Mouse (Mus musculus) stomach, embryonic 16.5 days (tissue): ENCODE measurements around the gene Optn. TPM values are rescaled to one million over a fixed set of nuclear protein-coding genes. Genes with fewer than 3 reads are reported as not detected.

Experiments
- ATAC-seq: fragments of 200-750 bp; cut with Nextera tagmentation; 2 replicates; pipeline ENCODE4 v1.8.0; 2017; ENCODE audit warnings: moderate number of reproducible peaks, moderate TSS enrichment; ENCODE audit not compliant: insufficient read depth, low FRiP score
- H3K27ac ChIP-seq: fragments of 300-500 bp; sonication (generic); 2 replicates; pipeline ENCODE4 v1.5.1; 2014; ENCODE audit warnings: low read length
- H3K27me3 ChIP-seq: fragments of 300-500 bp; sonication (generic); 2 replicates; pipeline ENCODE4 v1.6.1; 2014; ENCODE audit warnings: low read length, control low read depth, mixed read lengths; ENCODE audit not compliant: control insufficient read depth, insufficient read depth
- H3K36me3 ChIP-seq: fragments of 300-500 bp; sonication (generic); 2 replicates; pipeline ENCODE4 v1.6.1; 2014; ENCODE audit warnings: low read length; ENCODE audit not compliant: control insufficient read depth, insufficient read depth
- H3K4me1 ChIP-seq: fragments of 300-500 bp; sonication (generic); 2 replicates; pipeline ENCODE4 v1.6.1; 2014; ENCODE audit warnings: low read length, control low read depth, mixed read lengths; ENCODE audit not compliant: control insufficient read depth, insufficient read depth
- H3K4me2 ChIP-seq: fragments of 300-500 bp; sonication (generic); 2 replicates; pipeline ENCODE4 v1.6.1; 2014; ENCODE audit warnings: low read depth, low read length, mixed read lengths
- H3K4me3 ChIP-seq: fragments of 300-500 bp; sonication (generic); replicated peaks from 2 replicates; pipeline ENCODE4 v1.5.1; 2014; ENCODE audit warnings: mild to moderate bottlenecking, low read length
- H3K9ac ChIP-seq: fragments of 300-500 bp; sonication (generic); 2 replicates; pipeline ENCODE4 v1.6.1; 2014; ENCODE audit warnings: low read length
- H3K9me3 ChIP-seq: fragments of 300-500 bp; sonication (generic); replicated peaks from 2 replicates; pipeline ENCODE4 v1.6.1; 2016; ENCODE audit warnings: low read length, control low read depth; ENCODE audit not compliant: control insufficient read depth
- WGBS: fragments of 180-500 bp; shearing (Covaris S2); extraction: QIAGEN DNeasy Blood & Tissue Kit; methylation state at CpG from one replicate; pipeline ENCODE4 v1.1.7; 2014; 5-methylcytosine and 5-hydroxymethylcytosine counted together
- polyA plus RNA-seq: library from polyadenylated mRNA; unstranded; fragments of >200 nt; fragmentation: Nextera tagmentation; extraction: Ambion mirVana; gene quantifications from 2 replicates; pipeline ENCODE4 v1.2.1, GENCODE M21; 2015

Optn gene
- polyA plus RNA-seq = 17.6 and 18.6 TPM in 2 replicates

DNA sequence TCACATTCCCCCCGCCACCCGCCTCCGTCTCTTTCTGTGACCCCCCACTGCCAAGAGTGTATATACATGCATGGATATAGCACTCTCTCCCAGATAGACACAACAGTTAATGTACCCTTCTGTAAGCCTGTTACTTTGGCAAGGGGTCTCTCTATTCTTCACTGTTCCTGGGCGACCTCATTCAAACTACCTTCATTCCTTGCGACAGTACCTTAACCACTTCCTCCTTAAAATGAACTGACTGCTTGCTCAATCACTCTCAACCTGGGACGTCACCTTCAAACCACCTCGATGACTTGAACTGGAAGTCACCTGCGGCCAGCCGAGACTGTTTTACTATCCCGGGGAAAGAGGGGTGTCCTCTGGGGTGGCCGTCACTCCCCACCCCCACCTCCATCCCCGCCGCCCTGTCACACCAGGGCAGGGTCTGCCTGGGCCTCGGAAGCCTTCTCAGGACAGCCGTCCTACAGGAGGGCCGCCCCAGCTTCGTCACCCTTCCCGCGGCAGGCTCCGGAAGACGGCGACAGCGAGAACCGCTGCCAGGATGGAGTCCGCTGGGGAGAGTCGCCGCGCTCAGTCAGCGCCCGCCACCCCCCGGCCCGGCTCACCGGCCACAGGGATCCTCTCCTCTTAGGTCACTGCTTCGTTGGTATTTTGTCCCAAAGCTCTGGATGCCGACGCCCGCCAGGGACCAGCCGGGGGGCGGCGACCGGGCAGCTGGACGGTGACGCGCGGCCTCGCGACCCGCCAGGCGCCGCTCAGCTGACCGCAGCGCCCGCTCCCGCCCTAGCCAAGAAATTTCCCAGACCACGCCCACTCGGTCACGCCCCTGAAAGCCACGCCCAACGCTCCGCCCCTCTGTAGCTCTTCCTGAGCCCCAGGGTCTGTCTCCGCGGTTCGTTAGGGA, at the start of gene Optn:
TSS of gene Optn (minus strand) at position 753 of the 907 bp plus-strand sequence.
- no peaks in the 10 kb centered on the region for H3K36me3 ChIP-seq
- peak within 1 kb of the TSS; percentile 89 for H3K4me2 ChIP-seq
- peak within 1 kb of the TSS; percentile 60 for H3K4me3 ChIP-seq
- H3K27ac ChIP-seq = 0 out of 2 replicates have a peak within 1 kb of the TSS, but pooled peaks have one; percentile 20
- H3K9me3 ChIP-seq = no peaks in the 10 kb centered on the region
- H3K9ac ChIP-seq = peak within 1 kb of the TSS; percentile 75
- H3K27me3 ChIP-seq = no peaks in the 10 kb centered on the region
- 2% methylated on average over 63 of the region's 63 CpGs for WGBS
- peak; percentile 94 for ATAC-seq
- no peaks in the 10 kb centered on the region; the same call in 1 of the 2 replicates for H3K4me1 ChIP-seq

DNA sequence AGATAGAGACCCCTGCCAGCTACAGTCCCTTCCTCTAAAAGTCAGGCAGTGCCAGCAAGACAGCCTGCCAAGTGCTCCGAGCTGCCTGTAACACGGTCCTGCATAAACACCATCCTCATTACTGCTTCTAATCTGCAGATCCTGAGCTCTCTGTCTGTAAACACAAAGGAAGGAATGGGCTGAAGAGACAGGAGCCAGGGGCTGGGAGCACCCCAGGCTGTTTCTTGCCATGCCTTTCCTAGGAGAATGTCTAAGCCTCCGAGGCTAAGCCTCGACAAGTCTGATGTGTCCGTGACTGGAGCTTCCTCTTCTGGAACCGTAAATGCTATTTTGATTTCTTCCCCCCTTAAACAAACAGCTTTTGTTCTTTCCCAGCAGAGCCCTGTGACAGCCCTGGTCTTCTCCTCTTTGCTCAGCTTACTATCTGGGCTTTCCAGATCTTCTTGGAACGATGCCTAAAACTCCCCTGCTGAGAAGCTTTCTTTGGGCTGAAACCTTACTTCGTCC, 49.0 kb upstream of the Optn start:
- peak overlapping the region; percentile 6; the same call in 1 of the 2 replicates for H3K4me2 ChIP-seq
- H3K36me3 ChIP-seq = no peaks in the 10 kb centered on the region
- H3K4me1 ChIP-seq = peaks cover 17% of the 10 kb centered on the region
- no peaks in the 10 kb centered on the region for H3K9me3 ChIP-seq
- no peaks in the 10 kb centered on the region for H3K27me3 ChIP-seq
- peak overlapping the region; percentile 62 for H3K27ac ChIP-seq
- H3K9ac ChIP-seq = peak overlapping the region; percentile 49
- whole genome bisulfite sequencing = 13% methylated on average over 8 of the region's 8 CpGs
- no peak overlapping the region for H3K4me3 ChIP-seq
- peak; percentile 59; the same call in 1 of the 2 replicates for ATAC-seq

DNA sequence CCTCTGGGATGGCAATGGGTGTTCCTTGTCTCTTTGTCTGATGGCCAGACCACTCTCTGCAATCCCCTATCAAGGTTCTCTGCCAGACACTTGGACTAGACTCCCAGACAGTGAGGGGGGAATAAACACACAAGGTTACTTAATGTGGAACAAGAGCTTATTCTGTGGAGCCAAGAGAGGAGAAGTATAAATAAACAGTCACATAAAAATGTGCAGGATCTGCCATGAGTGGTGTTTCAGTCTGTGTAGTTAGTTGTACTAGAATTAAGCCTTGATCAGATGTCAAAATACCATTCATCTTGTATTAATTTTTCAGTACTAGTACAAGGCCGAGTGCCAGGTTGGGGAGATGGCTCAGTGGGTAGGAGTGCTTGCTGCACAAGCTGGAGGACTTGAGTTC, 39.0 kb upstream of the Optn start:
- ATAC-seq = peak; percentile 78
- WGBS = 32% methylated on average over 1 of the region's 1 CpGs

GRCm38 (mm10) chr2:5101743-5102245, 37.9 kb upstream of the Optn start:
- Histone ChIP-seq H3K9me3 (peaks cover 6% of the 10 kb centered on the region), H3K9ac (no peak overlapping the region), H3K4me1 (peaks cover 11% of the 10 kb centered on the region; the same call in 1 of the 2 replicates), H3K27me3 (no peaks in the 10 kb centered on the region), H3K4me2 (no peak overlapping the region), H3K36me3 (no peaks in the 10 kb centered on the region), H3K4me3 (no peak overlapping the region), H3K27ac (peak overlapping the region; percentile 62; the same call in 1 of the 2 replicates)
- WGBS = 79% methylated on average over 10 of the region's 10 CpGs
- no peak for ATAC-seq

More for the DNA sequence above, 39.0 kb upstream of the Optn start:
- peaks cover 9% of the 10 kb centered on the region; the same call in 1 of the 2 replicates for H3K4me1 ChIP-seq
- H3K36me3 ChIP-seq = no peaks in the 10 kb centered on the region
- peak overlapping the region; percentile 62 for H3K27ac ChIP-seq
- H3K4me3 ChIP-seq = no peak overlapping the region
- no peak overlapping the region for H3K9ac ChIP-seq
- H3K27me3 ChIP-seq = no peaks in the 10 kb centered on the region
- H3K9me3 ChIP-seq = peaks cover 8% of the 10 kb centered on the region
- no peak overlapping the region for H3K4me2 ChIP-seq

DNA sequence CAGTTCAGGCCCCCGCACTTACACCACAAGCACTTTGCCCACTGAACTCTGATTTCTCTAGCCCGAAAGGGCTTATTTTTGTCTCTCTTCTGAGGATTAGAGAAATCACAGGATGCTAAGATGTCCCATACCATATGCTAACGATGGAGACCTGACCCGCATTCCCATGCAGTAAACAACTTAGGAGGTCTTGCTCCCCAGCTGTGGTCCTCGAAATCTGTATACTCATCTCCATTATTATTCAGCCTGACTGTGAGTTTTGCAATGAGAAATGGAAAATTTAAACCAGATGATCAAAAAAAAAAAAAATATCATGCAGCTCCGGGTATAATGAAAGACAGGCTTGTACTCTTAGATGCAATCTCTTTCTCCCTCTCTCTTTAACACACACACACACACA, 35.3 kb upstream of the Optn start:
- WGBS = 59% methylated on average over 6 of the region's 6 CpGs

DNA sequence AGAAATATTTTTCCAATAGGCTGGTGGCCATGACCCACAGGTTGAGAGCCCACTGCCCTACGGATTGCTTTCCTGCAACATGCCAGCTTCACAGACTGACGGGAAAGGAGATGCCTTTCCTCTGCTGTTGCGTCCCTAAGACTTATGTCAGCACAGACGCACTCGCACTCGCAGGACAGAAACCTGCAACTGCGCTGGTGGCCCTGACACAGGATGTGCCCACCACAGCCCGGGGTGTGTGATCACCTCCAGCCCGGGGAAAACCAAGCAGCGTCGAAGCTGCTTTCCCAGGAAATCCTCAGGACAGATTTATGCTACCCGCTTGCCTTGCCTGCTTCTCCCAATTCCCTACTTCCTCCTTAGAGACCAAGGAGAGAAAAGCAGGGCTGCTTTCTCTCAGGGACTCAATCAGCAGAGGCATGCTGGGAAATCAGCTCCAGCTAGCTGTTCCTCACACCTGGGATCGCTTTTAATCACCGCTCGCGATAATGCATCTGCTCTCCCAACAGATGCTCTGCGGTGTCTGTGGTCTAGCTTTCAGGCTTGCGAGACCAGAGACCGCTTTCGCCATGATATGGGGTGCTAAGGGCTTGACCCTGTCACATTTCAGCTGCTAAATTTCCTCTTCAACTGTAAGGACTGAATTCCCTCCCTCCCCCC, 34.1 kb upstream of the Optn start:
- WGBS = 19% methylated on average over 20 of the region's 20 CpGs
- H3K4me3 ChIP-seq = peak overlapping the region; percentile 16
- H3K27me3 ChIP-seq = no peaks in the 10 kb centered on the region
- H3K27ac ChIP-seq = no peak overlapping the region
- peaks cover 11% of the 10 kb centered on the region; the same call in 1 of the 2 replicates for H3K4me1 ChIP-seq
- no peak for ATAC-seq
- peak overlapping the region; percentile 57 for H3K9ac ChIP-seq
- peak overlapping the region; percentile 49 for H3K4me2 ChIP-seq
- H3K36me3 ChIP-seq = no peaks in the 10 kb centered on the region
- H3K9me3 ChIP-seq = 0 out of 2 replicates have a peak, but pooled peaks cover 7% of the 10 kb centered on the region

More for the DNA sequence above, 35.3 kb upstream of the Optn start:
- H3K27ac ChIP-seq = no peak overlapping the region
- no peaks in the 10 kb centered on the region for H3K27me3 ChIP-seq
- H3K4me2 ChIP-seq = no peak overlapping the region
- no peaks in the 10 kb centered on the region for H3K36me3 ChIP-seq
- H3K4me1 ChIP-seq = peaks cover 11% of the 10 kb centered on the region; the same call in 1 of the 2 replicates
- no peak overlapping the region for H3K4me3 ChIP-seq
- H3K9me3 ChIP-seq = 0 out of 2 replicates have a peak, but pooled peaks cover 4% of the 10 kb centered on the region
- no peak overlapping the region for H3K9ac ChIP-seq
- no peak for ATAC-seq

DNA sequence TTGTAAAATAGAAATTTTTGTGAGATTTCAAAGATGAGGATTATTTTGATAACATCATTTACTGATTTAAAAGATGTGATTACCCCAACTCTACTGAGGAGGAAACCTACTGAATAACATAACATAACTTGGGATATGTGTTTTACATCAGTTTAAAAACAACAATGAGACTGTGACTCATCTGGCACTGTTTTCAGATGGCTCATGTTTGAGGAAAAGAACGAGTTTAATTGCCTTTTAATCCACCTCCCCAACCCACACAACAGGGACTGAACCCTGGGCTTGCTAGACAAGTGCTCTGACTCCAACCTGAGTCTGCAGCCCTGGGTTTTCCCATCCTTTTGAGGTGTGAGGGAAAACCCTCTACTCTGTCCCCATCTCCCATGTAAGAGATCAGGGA, 31.5 kb upstream of the Optn start:
- 0 out of 2 replicates have a peak, but pooled peaks cover 7% of the 10 kb centered on the region for H3K9me3 ChIP-seq
- 19% methylated on average over 1 of the region's 1 CpGs for WGBS

GRCm38 (mm10) chr2:5094876-5095275, 31.0 kb upstream of the Optn start:
- Histone ChIP-seq H3K4me3 (no peak overlapping the region), H3K4me2 (no peak overlapping the region), H3K9me3 (0 out of 2 replicates have a peak, but pooled peaks cover 10% of the 10 kb centered on the region), H3K9ac (no peak overlapping the region), H3K27ac (no peak overlapping the region), H3K4me1 (peaks cover 11% of the 10 kb centered on the region; the same call in 1 of the 2 replicates), H3K27me3 (no peaks in the 10 kb centered on the region), H3K36me3 (no peaks in the 10 kb centered on the region)
- no peak for ATAC-seq
- 88% methylated on average over 5 of the region's 5 CpGs for WGBS

More for the DNA sequence above, 31.5 kb upstream of the Optn start:
- no peak overlapping the region for H3K4me3 ChIP-seq
- H3K9ac ChIP-seq = no peak overlapping the region
- no peak for ATAC-seq
- H3K27ac ChIP-seq = no peak overlapping the region
- H3K4me2 ChIP-seq = no peak overlapping the region
- H3K4me1 ChIP-seq = peaks cover 11% of the 10 kb centered on the region; the same call in 1 of the 2 replicates
- no peaks in the 10 kb centered on the region for H3K36me3 ChIP-seq
- no peaks in the 10 kb centered on the region for H3K27me3 ChIP-seq
